Mouse (Mus musculus) embryonic fibroblast, embryonic 13.5 days (primary cell): ENCODE results near the gene Gm28308. TPM values are rescaled to one million over a fixed set of nuclear protein-coding genes. Genes with fewer than 3 reads are reported as not detected.

Experiments
- H3K27ac ChIP-seq: 2 replicates; pipeline ENCODE4 v1.5.1; 2012; ENCODE audit warnings: low read length, control low read depth, inconsistent platforms; ENCODE audit not compliant: insufficient read depth
- H3K4me1 ChIP-seq: 2 replicates; pipeline ENCODE4 v1.6.1; 2011; ENCODE audit warnings: low read length; ENCODE audit not compliant: control insufficient read depth, insufficient read depth
- H3K4me3 ChIP-seq: 2 replicates; pipeline ENCODE4 v1.5.1; 2011; ENCODE audit warnings: mild to moderate bottlenecking, control low read depth, low read length; ENCODE audit not compliant: insufficient read depth
- CTCF ChIP-seq: IDR thresholded peaks from 2 replicates; pipeline ENCODE4 v1.5.1; 2011; ENCODE audit warnings: mild to moderate bottlenecking, control low read depth, low read length, moderate library complexity, borderline replicate concordance; ENCODE audit not compliant: insufficient read depth
- POLR2A ChIP-seq: IDR thresholded peaks from 2 replicates; pipeline ENCODE4 v1.6.1; 2011; ENCODE audit warnings: low read depth, mild to moderate bottlenecking, control low read depth, low read length, moderate library complexity
- polyA plus RNA-seq: library from polyadenylated mRNA; stranded (reverse); fragments of >200 nt; gene quantifications from 2 replicates; pipeline ENCODE4 v1.2.4, GENCODE M21; 2011; ENCODE audit warnings: low read depth; ENCODE audit not compliant: missing spikeins, insufficient read length

Gene Gm28308
- polyA plus RNA-seq, 1 experiment, result not detected

GRCm38 (mm10) chr6:52220003-52220864, 7.1 kb upstream of the Gm28308 start:
- Histone ChIP-seq H3K4me3 (peak overlapping the region; percentile 49), H3K4me1 (no peaks in the 10 kb centered on the region), H3K27ac (peak overlapping the region; percentile 69)
- 0 out of 2 replicates have a peak, but pooled peaks have one; percentile 15 for TF ChIP-seq POLR2A
- TF ChIP-seq CTCF, result no peak

GRCm38 (mm10) chr6:52219234-52219942, 6.2 kb upstream of the Gm28308 start:
- Histone ChIP-seq H3K4me1 (no peaks in the 10 kb centered on the region), H3K27ac (peak overlapping the region; percentile 4; the same call in 1 of the 2 replicates), H3K4me3 (peak overlapping the region; percentile 49)
- TF ChIP-seq CTCF (no peak), POLR2A (no peak)

- H3K4me1 ChIP-seq, result no peaks in the 10 kb centered on the region
- no peak for TF ChIP-seq POLR2A
- no peak overlapping the region for H3K27ac ChIP-seq
- H3K4me3 ChIP-seq, result no peak overlapping the region
Measured at GRCm38 (mm10) chr6:52218643-52219215, 5.6 kb upstream of the Gm28308 start.

GRCm38 (mm10) chr6:52217895-52218642, 4.9 kb upstream of the Gm28308 start:
- H3K27ac ChIP-seq, result no peak overlapping the region; the same call in 1 of the 2 replicates
- TF ChIP-seq CTCF, result no peak
- TF ChIP-seq POLR2A, result no peak
- H3K4me1 ChIP-seq, result no peaks in the 10 kb centered on the region
- peak overlapping the region; percentile 44 for H3K4me3 ChIP-seq

GRCm38 (mm10) chr6:52217459-52217768, 4.3 kb upstream of the Gm28308 start:
- TF ChIP-seq CTCF (no peak), POLR2A (peak; percentile 69)
- Histone ChIP-seq H3K4me3 (peak overlapping the region; percentile 44), H3K4me1 (no peaks in the 10 kb centered on the region), H3K27ac (no peak overlapping the region; the same call in 1 of the 2 replicates)

- TF ChIP-seq POLR2A (no peak), CTCF (no peak)
- H3K4me3 ChIP-seq, result peak overlapping the region; percentile 44
- H3K27ac ChIP-seq, result no peak overlapping the region
- H3K4me1 ChIP-seq, result no peaks in the 10 kb centered on the region
Measured at GRCm38 (mm10) chr6:52216691-52217458, 3.7 kb upstream of the Gm28308 start.

- Histone ChIP-seq H3K27ac (no peak overlapping the region), H3K4me1 (no peaks in the 10 kb centered on the region), H3K4me3 (peak overlapping the region; percentile 44)
- no peak for TF ChIP-seq CTCF
- TF ChIP-seq POLR2A, result no peak
Measured at GRCm38 (mm10) chr6:52215771-52216535, 2.8 kb upstream of the Gm28308 start.

- TF ChIP-seq CTCF, result no peak
- no peak overlapping the region for H3K4me3 ChIP-seq
- H3K4me1 ChIP-seq, result no peaks in the 10 kb centered on the region
- no peak overlapping the region for H3K27ac ChIP-seq
Measured at GRCm38 (mm10) chr6:52215070-52215469, 1.9 kb upstream of the Gm28308 start.

GRCm38 (mm10) chr6:52214271-52214670, 1.1 kb upstream of the Gm28308 start:
- H3K4me3 ChIP-seq, result no peak overlapping the region
- H3K27ac ChIP-seq, result no peak overlapping the region
- no peaks in the 10 kb centered on the region for H3K4me1 ChIP-seq
- no peak for TF ChIP-seq CTCF
